Mouse (Mus musculus) kidney, embryonic 15.5 days (tissue): ENCODE measurements around the gene Hist1h1c. TPM values are rescaled to one million over a fixed set of nuclear protein-coding genes. Genes with fewer than 3 reads are reported as not detected.
"Not testable (repeated sequence)": the region's sequence is repeated elsewhere in the genome, so short reads cannot be mapped to it uniquely, and the experiment has no call there.

Source experiments
- ATAC-seq: fragments of 200-750 bp; cut with Nextera tagmentation; replicated peaks from 2 replicates; pipeline ENCODE4 v1.8.0; 2017; ENCODE audit warnings: moderate TSS enrichment; ENCODE audit not compliant: low FRiP score
- H3K27ac ChIP-seq: fragments of 300-500 bp; sonication (generic); 2 replicates; pipeline ENCODE4 v1.5.1; 2015; ENCODE audit warnings: mild to moderate bottlenecking, inconsistent platforms
- H3K27me3 ChIP-seq: fragments of 300-500 bp; sonication (generic); 2 replicates; pipeline ENCODE4 v1.6.1; 2015; ENCODE audit warnings: inconsistent platforms
- H3K36me3 ChIP-seq: fragments of 300-500 bp; sonication (generic); 2 replicates; pipeline ENCODE4 v1.6.1; 2015; ENCODE audit warnings: inconsistent platforms
- H3K4me1 ChIP-seq: fragments of 300-500 bp; sonication (generic); 2 replicates; pipeline ENCODE4 v1.6.1; 2015; ENCODE audit warnings: inconsistent platforms
- H3K4me2 ChIP-seq: fragments of 300-500 bp; sonication (generic); 2 replicates; pipeline ENCODE4 v1.6.1; 2015; ENCODE audit warnings: moderate library complexity, mild to moderate bottlenecking, inconsistent platforms
- H3K4me3 ChIP-seq: fragments of 300-500 bp; sonication (generic); replicated peaks from 2 replicates; pipeline ENCODE4 v1.5.1; 2015; ENCODE audit warnings: mild to moderate bottlenecking, inconsistent platforms
- H3K9ac ChIP-seq: fragments of 300-500 bp; sonication (generic); 2 replicates; pipeline ENCODE4 v1.6.1; 2015; ENCODE audit warnings: mild to moderate bottlenecking, inconsistent platforms
- H3K9me3 ChIP-seq: fragments of 300-500 bp; sonication (generic); replicated peaks from 2 replicates; pipeline ENCODE4 v1.6.1; 2016; ENCODE audit warnings: inconsistent platforms
- WGBS: fragments of 180-500 bp; shearing (Covaris S2); methylation state at CpG from one replicate; pipeline ENCODE4 v1.1.7; 2015; ENCODE audit warnings: mixed read lengths; 5-methylcytosine and 5-hydroxymethylcytosine counted together
- polyA plus RNA-seq: library from polyadenylated mRNA; unstranded; fragments of >200 nt; fragmentation: Nextera tagmentation; extraction: Ambion mirVana; gene quantifications from 2 replicates; pipeline ENCODE4 v1.2.1, GENCODE M21; 2015

Gene Hist1h1c
- polyA plus RNA-seq, 1 experiment from 2014 or later, result 24.1 TPM

GRCm38 (mm10) chr13:23740256-23740840 lies 1.7 kb downstream of the Hist1h1c start:
- peak overlapping the region; percentile 80 for H3K9ac ChIP-seq

GRCm38 (mm10) chr13:23740910-23741309 lies 2.3 kb downstream of the Hist1h1c start:
- Histone ChIP-seq H3K27ac (peak overlapping the region; percentile 100), H3K9me3 (no peaks in the 10 kb centered on the region), H3K4me2 (peak overlapping the region; percentile 89), H3K27me3 (no peaks in the 10 kb centered on the region), H3K4me3 (peak overlapping the region; percentile 61), H3K36me3 (no peaks in the 10 kb centered on the region), H3K4me1 (peaks cover 19% of the 10 kb centered on the region), H3K9ac (peak overlapping the region; percentile 80; the same call in 1 of the 2 replicates)
- WGBS, result 47% methylated on average over 5 of the region's 5 CpGs
- no peak for ATAC-seq

More at GRCm38 (mm10) chr13:23740256-23740840, 1.7 kb downstream of the Hist1h1c start:
- peak overlapping the region; percentile 100 for H3K27ac ChIP-seq
- H3K4me1 ChIP-seq, result peaks cover 19% of the 10 kb centered on the region
- peak overlapping the region; percentile 89 for H3K4me2 ChIP-seq
- no peaks in the 10 kb centered on the region for H3K9me3 ChIP-seq
- no peak for ATAC-seq
- 22% methylated on average over 13 of the region's 13 CpGs for WGBS
- H3K4me3 ChIP-seq, result peak overlapping the region; percentile 61
- H3K36me3 ChIP-seq, result no peaks in the 10 kb centered on the region
- no peaks in the 10 kb centered on the region for H3K27me3 ChIP-seq

DNA sequence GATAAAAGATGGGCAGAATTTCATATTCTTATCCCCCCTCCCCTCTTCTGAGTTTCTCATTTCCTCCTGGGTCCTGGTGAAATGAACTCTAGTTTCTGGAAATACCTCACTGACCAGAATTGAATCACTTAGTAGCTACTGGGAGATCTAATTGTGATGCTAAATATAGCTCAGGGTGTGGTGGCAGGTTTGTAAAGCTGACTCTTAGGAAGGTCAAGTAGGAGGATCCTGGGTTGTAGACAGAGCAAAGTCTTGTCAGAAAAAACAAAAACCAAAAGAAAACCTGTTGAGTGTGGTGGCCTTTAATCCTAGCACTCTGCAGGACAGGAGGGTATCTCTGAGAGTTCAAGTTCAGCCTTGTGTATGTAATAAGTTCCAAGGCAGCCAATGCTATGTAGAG lies 3.4 kb downstream of the Hist1h1c start:
- peaks cover 19% of the 10 kb centered on the region for H3K4me1 ChIP-seq
- H3K4me3 ChIP-seq, result no peak overlapping the region
- ATAC-seq, result no peak
- H3K27ac ChIP-seq, result no peak overlapping the region
- no peaks in the 10 kb centered on the region for H3K27me3 ChIP-seq
- no peak overlapping the region for H3K9ac ChIP-seq
- no peaks in the 10 kb centered on the region for H3K36me3 ChIP-seq
- no peak overlapping the region for H3K4me2 ChIP-seq
- no peaks in the 10 kb centered on the region for H3K9me3 ChIP-seq

GRCm38 (mm10) chr13:23743215-23743614 lies 4.6 kb downstream of the Hist1h1c start:
- ATAC-seq, result no peak
- Histone ChIP-seq H3K9me3 (no peaks in the 10 kb centered on the region), H3K36me3 (no peaks in the 10 kb centered on the region), H3K9ac (no peak overlapping the region), H3K4me3 (no peak overlapping the region), H3K27me3 (no peaks in the 10 kb centered on the region), H3K4me1 (peaks cover 27% of the 10 kb centered on the region), H3K4me2 (no peak overlapping the region), H3K27ac (peak overlapping the region; percentile 4; the same call in 1 of the 2 replicates)
- 86% methylated on average over 5 of the region's 5 CpGs for WGBS

- Histone ChIP-seq H3K4me3 (peak overlapping the region; percentile 52), H3K4me1 (peaks cover 32% of the 10 kb centered on the region), H3K9me3 (no peaks in the 10 kb centered on the region), H3K27ac (peak overlapping the region; percentile 100), H3K36me3 (no peaks in the 10 kb centered on the region), H3K9ac (no peak overlapping the region), H3K27me3 (no peaks in the 10 kb centered on the region), H3K4me2 (peak overlapping the region; percentile 66)
- no peak for ATAC-seq
- WGBS, result 48% methylated on average over 4 of the region's 4 CpGs
Observed at GRCm38 (mm10) chr13:23743963-23744362, 5.4 kb downstream of the Hist1h1c start.

GRCm38 (mm10) chr13:23744421-23745380 lies 6.1 kb downstream of the Hist1h1c start:
- peak overlapping the region; percentile 61 for H3K9ac ChIP-seq
- H3K4me3 ChIP-seq, result peak overlapping the region; percentile 52
- H3K4me2 ChIP-seq, result peak overlapping the region; percentile 66
- H3K27ac ChIP-seq, result peak overlapping the region; percentile 100
- no peaks in the 10 kb centered on the region for H3K36me3 ChIP-seq
- under 1% methylated on average over 23 of the region's 36 CpGs for WGBS
- H3K9me3 ChIP-seq, result no peaks in the 10 kb centered on the region
- H3K4me1 ChIP-seq, result peaks cover 32% of the 10 kb centered on the region
- ATAC-seq, result no peak
- no peaks in the 10 kb centered on the region for H3K27me3 ChIP-seq

GRCm38 (mm10) chr13:23745381-23746161 lies 7.0 kb downstream of the Hist1h1c start, which contains the start of gene Hist1h3c:
Gene Hist1h3c (minus strand): TSS chr13:23745602.
- H3K4me1 ChIP-seq, result peaks cover 28% of the 10 kb centered on the region
- peak within 1 kb of the TSS; percentile 52 for H3K4me3 ChIP-seq
- 1% methylated on average over 25 of the region's 28 CpGs for WGBS
- H3K36me3 ChIP-seq, result no peaks in the 10 kb centered on the region
- peak; percentile 80 for ATAC-seq
- H3K27me3 ChIP-seq, result no peaks in the 10 kb centered on the region
- H3K4me2 ChIP-seq, result peak within 1 kb of the TSS; percentile 66
- H3K9me3 ChIP-seq, result no peaks in the 10 kb centered on the region
- H3K27ac ChIP-seq, result peak within 1 kb of the TSS; percentile 100
- H3K9ac ChIP-seq, result peak within 1 kb of the TSS; percentile 61

GRCm38 (mm10) chr13:23746201-23747080 lies 7.8 kb downstream of the Hist1h1c start, which contains the start of gene Hist1h2bb:
Gene Hist1h2bb (plus strand): TSS chr13:23746734.
- Histone ChIP-seq H3K4me3 (peak within 1 kb of the TSS; percentile 52), H3K4me2 (peak within 1 kb of the TSS; percentile 66), H3K4me1 (peaks cover 24% of the 10 kb centered on the region), H3K9ac (peak within 1 kb of the TSS; percentile 60), H3K27ac (peak within 1 kb of the TSS; percentile 100)
- not testable (repeated sequence) for H3K9me3 ChIP-seq, H3K36me3 ChIP-seq, H3K27me3 ChIP-seq
- under 1% methylated on average over 48 of the region's 58 CpGs for WGBS
- ATAC-seq, result peak; percentile 90

GRCm38 (mm10) chr13:23747081-23747891 lies 8.7 kb downstream of the Hist1h1c start:
- ATAC-seq, result peak; percentile 1; the same call in 1 of the 2 replicates
- Histone ChIP-seq H3K27ac (peak overlapping the region; percentile 100), H3K4me1 (peaks cover 20% of the 10 kb centered on the region), H3K4me3 (peak overlapping the region; percentile 52), H3K4me2 (peak overlapping the region; percentile 59), H3K9ac (peak overlapping the region; percentile 60), H3K9me3 (no peaks in the 10 kb centered on the region), H3K27me3 (no peaks in the 10 kb centered on the region), H3K36me3 (no peaks in the 10 kb centered on the region)
- 5% methylated on average over 13 of the region's 13 CpGs for WGBS

GRCm38 (mm10) chr13:23747892-23748288 lies 9.3 kb downstream of the Hist1h1c start:
- H3K4me3 ChIP-seq, result 0 out of 2 replicates have a peak overlapping the region, but pooled peaks have one; percentile 52
- peak overlapping the region; percentile 59 for H3K4me2 ChIP-seq
- H3K9me3 ChIP-seq, result no peaks in the 10 kb centered on the region
- H3K27me3 ChIP-seq, result no peaks in the 10 kb centered on the region
- peak overlapping the region; percentile 100 for H3K27ac ChIP-seq
- ATAC-seq, result no peak
- WGBS, result 9% methylated on average over 4 of the region's 4 CpGs
- H3K9ac ChIP-seq, result no peak overlapping the region; the same call in 1 of the 2 replicates
- H3K4me1 ChIP-seq, result peaks cover 20% of the 10 kb centered on the region
- H3K36me3 ChIP-seq, result no peaks in the 10 kb centered on the region
